Mouse (Mus musculus) kidney, postnatal 0 days (tissue): ENCODE data around the gene Pla2g7. TPM values are rescaled to one million over a fixed set of nuclear protein-coding genes. Genes with fewer than 3 reads are reported as not detected.
A peak's percentile ranks its signal among the peaks of the same experiment; 100 is the strongest.
"Not testable (repeated sequence)": the region's sequence is repeated elsewhere in the genome, so short reads cannot be mapped to it uniquely, and the experiment has no call there.

Source experiments
- ATAC-seq: fragments of 200-750 bp; cut with Nextera tagmentation; replicated peaks from 2 replicates; pipeline ENCODE4 v1.8.0; 2017; ENCODE audit warnings: low read depth, moderate number of reproducible peaks, moderate TSS enrichment, moderate library complexity; ENCODE audit not compliant: low FRiP score
- DNase-seq: peaks from one replicate; pipeline ENCODE4 v3.0.0-alpha.2; 2016; ENCODE audit warnings: low spot score
- H3K27ac ChIP-seq: fragments of 300-500 bp; sonication (generic); 2 replicates; pipeline ENCODE4 v1.5.1; 2014; ENCODE audit warnings: mild to moderate bottlenecking
- H3K27me3 ChIP-seq: fragments of 300-500 bp; sonication (generic); 2 replicates; pipeline ENCODE4 v1.6.1; 2014; ENCODE audit warnings: low read length, mixed read lengths; ENCODE audit not compliant: insufficient read depth
- H3K36me3 ChIP-seq: fragments of 300-500 bp; sonication (generic); 2 replicates; pipeline ENCODE4 v1.6.1; 2014; ENCODE audit warnings: low read length, mixed read lengths; ENCODE audit not compliant: insufficient read depth
- H3K4me1 ChIP-seq: fragments of 300-500 bp; sonication (generic); replicated peaks from 2 replicates; pipeline ENCODE4 v1.6.1; 2014; ENCODE audit warnings: antibody characterized with exemption, low read length, mixed read lengths; ENCODE audit not compliant: insufficient read depth
- H3K4me2 ChIP-seq: fragments of 300-500 bp; sonication (generic); 2 replicates; pipeline ENCODE4 v1.6.1; 2014; ENCODE audit warnings: mild to moderate bottlenecking, low read length, moderate library complexity, mixed read lengths
- H3K4me3 ChIP-seq: fragments of 300-500 bp; sonication (generic); replicated peaks from 2 replicates; pipeline ENCODE4 v1.5.1; 2014; ENCODE audit warnings: low read depth, low read length
- H3K9ac ChIP-seq: fragments of 300-500 bp; sonication (generic); 2 replicates; pipeline ENCODE4 v1.6.1; 2014; ENCODE audit warnings: low read depth, low read length
- H3K9me3 ChIP-seq: fragments of 300-500 bp; sonication (generic); replicated peaks from 2 replicates; pipeline ENCODE4 v1.6.1; 2016; ENCODE audit warnings: low read length, inconsistent platforms, mixed read lengths
- CTCF ChIP-seq: IDR thresholded peaks from 2 replicates; pipeline ENCODE4 v1.5.1; 2016; ENCODE audit warnings: antibody characterized with exemption, low read depth, mild to moderate bottlenecking, moderate library complexity
- WGBS: fragments of 180-500 bp; shearing (Covaris S2); extraction: QIAGEN DNeasy Blood & Tissue Kit; methylation state at CpG from one replicate; pipeline ENCODE4 v1.1.7; 2014; 5-methylcytosine and 5-hydroxymethylcytosine counted together
- polyA plus RNA-seq: library from polyadenylated mRNA; unstranded; fragments of >200 nt; fragmentation: Nextera tagmentation; extraction: Ambion mirVana; gene quantifications from 2 replicates; pipeline ENCODE4 v1.2.1, GENCODE M21; 2015

The Pla2g7 gene
- polyA plus RNA-seq, 1 experiment from 2014 or later: 80.3 TPM

- H3K9me3 ChIP-seq: no peaks in the 10 kb centered on the region
- ATAC-seq: peak; percentile 92
- WGBS: 15% methylated on average over 23 of the region's 23 CpGs
Measured at GRCm38 (mm10) chr17:43534362-43535222, 33.3 kb upstream of the Pla2g7 start.

DNA sequence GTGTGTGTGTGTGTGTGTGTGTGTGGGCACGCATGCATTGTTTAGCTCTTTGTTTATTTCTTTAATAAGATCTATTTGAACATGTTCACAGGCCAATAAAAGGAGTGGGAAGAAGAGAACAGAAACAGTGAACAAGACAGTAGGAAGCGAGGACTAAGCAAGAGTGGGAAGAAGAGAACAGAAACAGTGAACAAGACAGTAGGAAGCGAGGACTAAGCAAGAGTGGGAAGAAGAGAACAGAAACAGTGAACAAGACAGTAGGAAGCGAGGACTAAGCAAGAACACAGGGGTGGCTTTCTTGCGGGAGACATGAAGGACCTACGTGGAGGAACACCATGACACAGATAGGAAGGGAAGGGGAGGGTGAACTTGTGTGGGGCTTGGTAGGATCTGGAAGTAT is 31.1 kb upstream of the Pla2g7 start:
- H3K9me3 ChIP-seq, H3K9ac ChIP-seq, H3K4me2 ChIP-seq, DNase-seq, ATAC-seq, H3K27me3 ChIP-seq, H3K36me3 ChIP-seq, H3K27ac ChIP-seq, H3K4me3 ChIP-seq, H3K4me1 ChIP-seq: not testable (repeated sequence)
- 88% methylated on average over 6 of the region's 6 CpGs for WGBS

More at GRCm38 (mm10) chr17:43534362-43535222, 33.3 kb upstream of the Pla2g7 start:
- H3K27ac ChIP-seq: peak overlapping the region; percentile 80
- no peaks in the 10 kb centered on the region for H3K27me3 ChIP-seq
- H3K4me1 ChIP-seq: 0 out of 2 replicates have a peak, but pooled peaks cover 5% of the 10 kb centered on the region
- peak overlapping the region; percentile 52 for H3K4me2 ChIP-seq
- peak overlapping the region; percentile 21 for H3K4me3 ChIP-seq
- H3K9ac ChIP-seq: peak overlapping the region; percentile 43; the same call in 1 of the 2 replicates
- DNase-seq: peak; percentile 94
- H3K36me3 ChIP-seq: no peaks in the 10 kb centered on the region
- TF ChIP-seq CTCF: peak; percentile 60

DNA sequence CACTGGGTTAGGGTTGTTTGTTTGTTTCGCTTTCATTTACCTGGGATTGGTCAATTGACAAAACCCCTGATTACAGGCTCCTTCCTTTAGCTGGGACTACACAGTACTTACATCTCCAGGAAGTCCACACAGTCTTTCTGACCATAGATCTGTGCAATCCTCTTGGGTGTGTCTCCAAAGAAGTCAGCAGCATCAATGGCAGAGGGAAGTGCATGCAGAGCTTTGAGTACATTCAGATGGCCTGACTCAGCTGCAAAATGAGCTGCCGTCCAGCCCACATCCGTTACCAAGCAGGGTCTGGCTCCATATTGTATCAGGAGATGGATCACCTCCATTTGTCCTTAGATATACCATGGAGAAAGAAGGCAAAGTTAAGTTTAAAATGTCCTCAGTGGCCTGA is 29.1 kb upstream of the Pla2g7 start:
- no peak overlapping the region for H3K27ac ChIP-seq
- no peak for TF ChIP-seq CTCF

GRCm38 (mm10) chr17:43543539-43543938 is 24.4 kb upstream of the Pla2g7 start, which contains the start of gene Ankrd66:
TSS of gene Ankrd66 (minus strand) at chr17:43543639.
- 29% methylated on average over 1 of the region's 1 CpGs for whole genome bisulfite sequencing
- Histone ChIP-seq H3K4me3 (no peak within 1 kb of the TSS), H3K27ac (no peak within 1 kb of the TSS), H3K27me3 (no peaks in the 10 kb centered on the region), H3K9ac (no peak within 1 kb of the TSS), H3K4me1 (no peaks in the 10 kb centered on the region), H3K4me2 (no peak within 1 kb of the TSS), H3K9me3 (no peaks in the 10 kb centered on the region), H3K36me3 (no peaks in the 10 kb centered on the region)
- DNase-seq: no peak
- ATAC-seq: no peak
- no peak for TF ChIP-seq CTCF

More for the DNA sequence above, 29.1 kb upstream of the Pla2g7 start:
- Histone ChIP-seq H3K4me3 (no peak overlapping the region), H3K9me3 (no peaks in the 10 kb centered on the region), H3K9ac (no peak overlapping the region), H3K27me3 (no peaks in the 10 kb centered on the region), H3K4me2 (no peak overlapping the region), H3K36me3 (no peaks in the 10 kb centered on the region), H3K4me1 (0 out of 2 replicates have a peak, but pooled peaks cover 5% of the 10 kb centered on the region)
- no peak for ATAC-seq
- DNase-seq: no peak
- 93% methylated on average over 3 of the region's 3 CpGs for WGBS

- Histone ChIP-seq H3K27ac (no peak overlapping the region), H3K9ac (no peak overlapping the region), H3K4me3 (no peak overlapping the region), H3K27me3 (no peaks in the 10 kb centered on the region), H3K4me1 (no peaks in the 10 kb centered on the region), H3K9me3 (no peaks in the 10 kb centered on the region), H3K36me3 (no peaks in the 10 kb centered on the region), H3K4me2 (no peak overlapping the region)
- ATAC-seq (no peak), DNase-seq (no peak)
- 79% methylated on average over 4 of the region's 4 CpGs for WGBS
- TF ChIP-seq CTCF: no peak
Measured at GRCm38 (mm10) chr17:43544040-43544439, 23.9 kb upstream of the Pla2g7 start.

- DNase-seq (no peak), ATAC-seq (no peak)
- Histone ChIP-seq H3K4me1 (no peaks in the 10 kb centered on the region), H3K27me3 (no peaks in the 10 kb centered on the region), H3K4me2 (no peak overlapping the region), H3K9ac (no peak overlapping the region), H3K36me3 (no peaks in the 10 kb centered on the region), H3K4me3 (no peak overlapping the region), H3K9me3 (no peaks in the 10 kb centered on the region), H3K27ac (no peak overlapping the region)
- 52% methylated on average over 3 of the region's 3 CpGs for WGBS
- TF ChIP-seq CTCF: no peak
Measured at GRCm38 (mm10) chr17:43551122-43551630, 16.7 kb upstream of the Pla2g7 start.
